Mouse (Mus musculus): Measurements from ENCODE around the gene Fam171a1.

DNA sequence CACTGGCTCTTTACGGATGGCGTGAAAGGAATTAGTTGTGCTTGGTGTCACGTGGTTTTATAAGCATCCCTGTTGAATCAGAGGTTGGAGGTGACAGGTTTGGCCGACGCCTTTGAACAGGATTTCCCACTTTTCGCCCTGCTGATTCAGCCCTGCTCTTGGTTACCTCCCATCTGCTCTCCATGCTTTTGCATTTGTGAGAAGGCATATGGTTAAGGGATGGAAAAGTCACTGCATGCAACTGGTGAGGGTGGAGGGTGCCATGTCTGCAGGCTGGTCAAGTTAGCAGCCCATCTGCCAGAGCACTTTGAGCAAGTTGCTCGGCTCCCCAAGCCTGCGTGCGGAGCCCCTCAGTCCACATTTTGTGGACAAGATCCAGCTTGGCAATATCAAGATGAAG, 18.4 kb downstream of the Fam171a1 start:
- TF ChIP-seq CTCF (IDR thresholded peaks at IDR 0.05; ENCODE audit: extremely low read depth, insufficient read depth, low read length) = no peak
- TF ChIP-seq POLR2A (IDR thresholded peaks at IDR 0.05; ENCODE audit: extremely low read depth, insufficient read depth, low read length) = no peak
